Mouse (Mus musculus) spleen, adult 2 months (tissue): ENCODE measurements at regions not wholly inside any gene's neighbourhood (a gene's known extent, or its start where the extent isn't known, plus 50 kb on each side); places are given as distances from the start of the nearest gene placed in this dataset.

Experiments used
- CTCF ChIP-seq: fragments of 200-500 bp; IDR thresholded peaks from 2 replicates; pipeline ENCODE4 v1.5.1; 2011; ENCODE audit warnings: mild to moderate bottlenecking, inconsistent platforms; ENCODE audit not compliant: insufficient read depth, insufficient read length, insufficient replicate concordance; ENCODE audit errors: extremely low read depth
- POLR2A ChIP-seq: fragments of 200-500 bp; IDR thresholded peaks from 2 replicates; pipeline ENCODE4 v1.6.1; 2011; ENCODE audit warnings: low read depth, low read length, inconsistent platforms

- TF ChIP-seq CTCF: no peak
- no peak for TF ChIP-seq POLR2A
Observed at GRCm38 (mm10) chr7:111412957-111413356, 330.1 kb upstream of the Eif4g2 start.
